Mouse (Mus musculus): ENCODE data around the gene Vwa3a. TPM values are rescaled to one million over a fixed set of nuclear protein-coding genes. Genes with fewer than 3 reads are reported as not detected.
A peak's percentile ranks its signal among the peaks of the same experiment; 100 is the strongest.

The Vwa3a gene
- polyA plus RNA-seq, 1 experiment from 2014 or later, result 0.42 TPM

DNA sequence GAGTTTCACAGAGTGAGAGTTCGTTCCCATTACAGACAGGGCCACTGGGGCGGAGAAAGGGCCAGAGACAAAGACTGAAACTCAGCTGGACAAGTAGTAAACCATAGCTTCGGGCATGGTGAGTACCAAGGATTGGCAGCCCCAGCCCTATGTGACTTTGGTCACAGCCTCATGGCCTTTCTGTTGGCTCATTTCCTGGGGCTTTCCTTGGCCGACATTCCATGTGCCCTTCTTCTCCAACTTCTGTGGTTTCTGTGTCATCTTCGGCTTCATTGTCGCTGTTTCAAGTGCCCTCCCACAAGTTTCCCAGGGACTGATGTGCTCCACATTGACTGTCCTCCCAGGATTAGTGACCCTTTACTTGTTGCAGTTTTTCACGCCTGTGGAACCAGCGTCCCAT is 17.7 kb upstream of the Vwa3a start:
- no peaks in the 10 kb centered on the region for H3K9me3 ChIP-seq
- ATAC-seq (ENCODE audit: low read depth), result no peak

DNA sequence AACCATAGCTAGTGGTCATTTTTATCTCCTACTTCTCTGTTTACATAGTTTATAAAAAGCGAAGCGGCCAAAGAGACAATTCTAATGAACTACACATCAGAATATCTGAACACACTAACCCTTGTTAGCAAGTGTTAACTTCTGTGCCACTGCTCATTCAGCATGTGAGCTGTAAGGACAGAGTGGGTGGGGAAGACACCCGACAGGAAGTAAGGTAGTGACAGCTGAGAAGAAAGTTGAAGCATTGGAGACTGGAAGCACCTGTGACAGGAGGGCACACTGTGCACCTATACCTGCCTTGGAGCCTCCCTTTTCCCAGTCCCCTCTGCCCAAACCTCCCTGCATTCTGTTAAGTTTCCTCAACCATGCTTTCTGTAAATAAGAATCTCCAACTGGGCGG is 17.1 kb upstream of the Vwa3a start:
- 99% methylated on average over 4 of the region's 4 CpGs for WGBS
- no peak for ATAC-seq (ENCODE audit: low read depth)
- Histone ChIP-seq H3K27me3 (no peaks in the 10 kb centered on the region), H3K36me3 (no peaks in the 10 kb centered on the region), H3K9ac (no peak overlapping the region), H3K4me2 (no peak overlapping the region), H3K27ac (replicated peaks) (no peak overlapping the region), H3K9me3 (no peaks in the 10 kb centered on the region), H3K4me1 (replicated peaks) (peaks cover 23% of the 10 kb centered on the region), H3K4me3 (no peak overlapping the region)

More for the DNA sequence above, 17.7 kb upstream of the Vwa3a start:
- Histone ChIP-seq H3K4me2 (no peak overlapping the region), H3K4me1 (replicated peaks) (peaks cover 23% of the 10 kb centered on the region), H3K36me3 (no peaks in the 10 kb centered on the region), H3K27me3 (no peaks in the 10 kb centered on the region), H3K4me3 (no peak overlapping the region), H3K9ac (no peak overlapping the region), H3K27ac (replicated peaks) (no peak overlapping the region)
- WGBS, result 81% methylated on average over 8 of the region's 8 CpGs

DNA sequence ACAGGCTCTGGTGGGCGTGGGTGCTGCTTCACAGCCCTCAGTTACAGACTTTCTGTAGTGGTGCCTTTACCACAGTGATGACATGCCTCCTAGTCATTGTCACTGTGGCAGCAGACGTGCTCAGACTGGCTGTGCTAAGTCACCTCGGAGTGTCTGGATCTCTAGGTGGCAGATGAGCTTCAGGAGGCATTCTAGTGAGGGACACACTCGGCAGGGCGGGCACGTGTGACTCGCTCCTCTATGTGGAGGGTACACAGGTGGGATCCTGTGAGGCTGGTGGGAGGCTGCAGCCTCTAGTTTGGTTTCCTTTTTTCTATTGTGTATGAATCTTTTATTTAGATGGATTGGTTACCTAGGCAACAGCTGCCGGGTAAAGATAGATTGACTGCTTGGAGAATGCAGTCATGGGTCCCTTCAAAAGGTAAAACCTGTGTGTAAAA is 16.3 kb upstream of the Vwa3a start:
- no peak overlapping the region for H3K4me3 ChIP-seq
- no peak overlapping the region for H3K27ac ChIP-seq (replicated peaks)
- H3K4me2 ChIP-seq, result no peak overlapping the region
- H3K36me3 ChIP-seq, result no peaks in the 10 kb centered on the region
- no peaks in the 10 kb centered on the region for H3K27me3 ChIP-seq
- ATAC-seq (ENCODE audit: low read depth), result peak; percentile 11; the same call in 1 of the 2 replicates
- peaks cover 20% of the 10 kb centered on the region for H3K4me1 ChIP-seq (replicated peaks)
- H3K9me3 ChIP-seq, result no peaks in the 10 kb centered on the region
- no peak overlapping the region for H3K9ac ChIP-seq
- 56% methylated on average over 8 of the region's 8 CpGs for WGBS

DNA sequence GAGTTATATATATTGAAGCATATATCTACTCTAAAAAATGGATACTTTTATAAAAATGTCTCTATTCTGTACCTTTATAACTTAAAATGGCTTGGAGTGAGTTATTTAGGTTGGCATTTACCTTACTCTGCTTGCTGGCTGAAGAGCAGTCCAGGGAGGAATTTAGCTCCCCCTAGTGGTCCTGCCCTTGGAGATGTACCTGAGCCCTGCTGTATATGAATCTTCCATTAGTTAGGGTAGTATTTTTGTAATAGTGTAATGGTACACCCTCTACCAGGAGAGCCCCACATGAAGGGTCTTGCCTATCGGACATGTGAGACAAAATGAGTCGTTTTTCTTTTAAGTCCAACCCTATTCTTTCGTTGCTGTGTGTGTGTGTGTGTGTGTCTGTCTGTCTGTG is 11.5 kb upstream of the Vwa3a start:
- 86% methylated on average over 3 of the region's 3 CpGs for WGBS
- H3K9me3 ChIP-seq, result no peaks in the 10 kb centered on the region
- no peak for ATAC-seq (ENCODE audit: low read depth)
- no peak overlapping the region for H3K4me3 ChIP-seq
- peaks cover 20% of the 10 kb centered on the region for H3K36me3 ChIP-seq
- H3K27me3 ChIP-seq, result no peaks in the 10 kb centered on the region
- peaks cover 16% of the 10 kb centered on the region for H3K4me1 ChIP-seq (replicated peaks)
- H3K4me2 ChIP-seq, result no peak overlapping the region
- no peak overlapping the region for H3K27ac ChIP-seq (replicated peaks)
- no peak overlapping the region for H3K9ac ChIP-seq

DNA sequence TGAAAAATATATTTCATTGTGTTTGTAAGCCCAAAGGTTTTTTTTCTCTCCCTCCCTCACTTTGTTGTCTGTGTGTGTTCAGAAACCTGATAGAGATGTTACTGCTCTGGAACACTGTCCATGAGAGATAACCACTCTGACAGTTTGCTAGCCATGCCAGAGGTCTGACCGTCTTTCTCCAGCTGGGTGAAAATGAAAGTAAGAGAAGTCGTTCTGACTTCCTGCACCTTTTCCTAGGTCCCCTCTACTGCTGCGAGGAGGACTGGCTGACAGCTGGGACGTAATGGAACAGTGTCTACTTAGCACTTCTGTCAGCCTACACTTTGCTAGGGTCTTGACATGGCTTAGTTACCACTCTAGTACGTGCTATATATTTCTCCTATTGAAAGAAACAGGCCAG is 9.5 kb upstream of the Vwa3a start:
- Histone ChIP-seq H3K27ac (replicated peaks) (no peak overlapping the region), H3K4me1 (replicated peaks) (peaks cover 3% of the 10 kb centered on the region; the same call in 1 of the 2 replicates), H3K4me2 (no peak overlapping the region), H3K36me3 (peaks cover 25% of the 10 kb centered on the region), H3K27me3 (no peaks in the 10 kb centered on the region), H3K9ac (no peak overlapping the region), H3K9me3 (no peaks in the 10 kb centered on the region), H3K4me3 (no peak overlapping the region)
- 92% methylated on average over 5 of the region's 5 CpGs for WGBS
- ATAC-seq (ENCODE audit: low read depth), result no peak

DNA sequence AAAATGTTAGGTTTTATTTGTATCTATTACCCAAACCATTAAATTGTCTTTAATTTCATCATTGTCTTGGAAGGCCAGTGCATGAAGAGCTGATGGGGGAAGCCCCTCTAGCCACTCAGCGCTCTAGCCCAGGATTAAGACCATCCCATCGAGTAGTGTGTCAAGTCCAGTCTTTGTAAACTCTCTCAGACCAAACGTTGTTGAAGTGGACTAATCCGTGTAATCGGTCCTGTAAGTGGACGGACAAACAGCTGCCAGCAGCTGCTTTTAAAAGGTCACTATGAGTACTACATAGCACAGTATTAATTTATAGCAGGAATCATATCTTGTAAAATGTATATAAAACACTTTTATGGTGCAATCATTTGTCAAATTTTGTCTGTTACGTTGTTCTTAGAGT is 6.2 kb upstream of the Vwa3a start:
- Histone ChIP-seq H3K27me3 (no peaks in the 10 kb centered on the region), H3K4me1 (replicated peaks) (no peaks in the 10 kb centered on the region), H3K9me3 (no peaks in the 10 kb centered on the region), H3K36me3 (peaks cover 28% of the 10 kb centered on the region), H3K4me3 (no peak overlapping the region), H3K9ac (no peak overlapping the region), H3K27ac (replicated peaks) (no peak overlapping the region), H3K4me2 (no peak overlapping the region)
- no peak for ATAC-seq (ENCODE audit: low read depth)
- WGBS, result 88% methylated on average over 7 of the region's 7 CpGs

DNA sequence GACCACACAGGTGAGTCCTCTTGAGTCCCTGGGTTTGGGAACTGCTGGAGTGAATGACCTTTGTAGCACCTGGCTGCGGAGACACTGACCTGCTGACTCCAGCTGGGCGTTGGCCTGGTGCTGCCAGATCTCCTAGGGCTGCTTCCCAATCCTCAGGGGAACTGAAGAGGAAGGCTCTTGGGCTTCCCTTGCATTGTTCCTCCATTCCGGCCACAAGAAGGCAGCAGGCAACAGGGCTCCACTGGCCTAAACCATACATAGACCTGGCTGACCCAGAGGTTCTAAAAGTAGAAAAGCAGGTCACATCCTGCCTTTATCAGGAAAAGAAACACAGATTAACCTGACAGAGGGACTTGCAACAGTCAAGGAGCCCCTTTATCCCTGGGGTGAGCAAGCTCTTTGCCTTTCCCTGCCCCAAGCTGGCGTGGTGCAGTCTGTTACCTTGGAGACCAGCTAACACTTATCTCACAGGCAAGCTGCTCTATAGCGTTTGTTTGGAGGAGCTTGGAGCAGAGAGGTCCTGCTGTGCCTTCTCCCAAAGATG is 512 bp downstream of the Vwa3a start:
- Histone ChIP-seq H3K9ac (no peak overlapping the region), H3K36me3 (peaks cover 4% of the 10 kb centered on the region; the same call in 1 of the 2 replicates), H3K4me2 (no peak overlapping the region), H3K27me3 (no peaks in the 10 kb centered on the region), H3K9me3 (no peaks in the 10 kb centered on the region), H3K27ac (replicated peaks) (no peak overlapping the region), H3K4me1 (replicated peaks) (peaks cover 7% of the 10 kb centered on the region; the same call in 1 of the 2 replicates), H3K4me3 (no peak overlapping the region)
- WGBS, result 17% methylated on average over 5 of the region's 5 CpGs
- no peak for ATAC-seq (ENCODE audit: low read depth)

DNA sequence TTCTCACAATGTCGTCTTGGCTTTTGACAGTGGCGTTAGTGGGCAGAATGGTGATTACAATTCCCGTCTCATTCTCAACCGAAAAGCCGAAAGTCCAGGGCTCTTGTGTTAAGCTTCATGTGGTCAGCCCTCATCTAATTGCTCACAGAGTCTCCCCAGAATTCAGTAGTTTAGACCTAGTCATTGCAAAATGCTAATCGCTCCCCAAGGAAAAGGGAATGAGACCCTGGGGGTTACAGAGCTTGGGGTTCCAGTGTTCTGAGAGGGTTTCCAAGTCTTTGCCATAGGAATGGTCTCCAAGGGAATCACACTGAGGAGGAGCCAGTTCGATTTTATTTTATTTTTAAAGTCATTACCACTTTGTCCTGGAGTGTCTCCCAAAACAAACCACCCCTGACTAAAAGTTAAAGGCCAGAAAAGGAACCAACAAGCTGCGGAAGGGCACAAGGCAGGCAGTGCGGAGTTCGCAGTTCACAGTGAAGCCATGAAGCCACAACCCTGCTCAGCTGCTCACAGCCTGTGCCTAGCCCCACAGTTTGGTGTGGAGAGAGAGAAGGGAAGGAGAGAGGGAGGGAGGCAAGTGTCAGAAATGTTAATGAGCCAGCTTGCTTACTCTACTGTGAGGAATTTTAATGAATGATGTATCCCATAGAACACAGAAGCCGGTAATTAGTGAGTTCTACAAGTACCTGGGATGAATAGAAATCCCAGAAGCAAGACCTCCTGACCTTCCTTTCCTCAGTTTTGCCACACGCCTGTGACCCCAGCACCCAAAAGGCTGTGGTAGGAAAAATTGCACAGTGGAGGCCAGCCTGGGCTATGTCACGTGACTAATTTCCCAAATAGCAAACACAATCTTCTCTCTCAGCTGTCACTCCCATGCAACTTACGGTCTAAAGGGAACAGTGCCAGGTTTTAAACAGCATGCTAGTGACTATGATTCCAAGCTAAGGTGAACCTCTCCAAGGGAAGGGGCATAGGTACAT is 4.5 kb downstream of the Vwa3a start:
- Histone ChIP-seq H3K36me3 (no peaks in the 10 kb centered on the region), H3K9ac (no peak overlapping the region), H3K27ac (replicated peaks) (no peak overlapping the region), H3K4me1 (replicated peaks) (peaks cover 7% of the 10 kb centered on the region; the same call in 1 of the 2 replicates), H3K4me3 (no peak overlapping the region), H3K4me2 (no peak overlapping the region), H3K9me3 (no peaks in the 10 kb centered on the region), H3K27me3 (no peaks in the 10 kb centered on the region)
- WGBS, result 77% methylated on average over 14 of the region's 14 CpGs
- no peak for ATAC-seq (ENCODE audit: low read depth)

DNA sequence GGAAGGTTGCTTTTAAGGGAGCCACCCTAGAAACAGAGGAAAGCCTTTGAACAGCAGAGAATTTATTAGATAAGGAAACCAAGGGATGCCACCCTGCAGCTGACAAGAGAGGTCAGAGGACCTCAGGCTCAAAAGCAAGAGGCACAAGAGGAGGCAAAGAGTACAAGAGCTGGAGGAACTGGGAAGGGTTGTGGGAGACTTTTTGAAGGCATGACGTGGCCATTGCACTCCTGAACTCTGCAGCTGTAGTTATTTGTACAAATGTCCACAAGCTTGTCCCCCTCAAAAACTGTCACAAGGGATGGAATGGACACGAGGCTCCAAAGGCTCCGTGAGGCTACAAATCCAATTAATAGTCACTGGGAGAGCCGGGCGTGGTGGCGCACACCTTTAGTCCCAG is 5.5 kb downstream of the Vwa3a start:
- H3K4me3 ChIP-seq, result no peak overlapping the region
- no peak overlapping the region for H3K27ac ChIP-seq (replicated peaks)
- no peak for ATAC-seq (ENCODE audit: low read depth)
- H3K27me3 ChIP-seq, result no peaks in the 10 kb centered on the region
- no peaks in the 10 kb centered on the region for H3K9me3 ChIP-seq
- WGBS, result 86% methylated on average over 6 of the region's 6 CpGs
- H3K4me2 ChIP-seq, result no peak overlapping the region
- H3K9ac ChIP-seq, result no peak overlapping the region
- H3K4me1 ChIP-seq (replicated peaks), result peaks cover 5% of the 10 kb centered on the region; the same call in 1 of the 2 replicates
- H3K36me3 ChIP-seq, result no peaks in the 10 kb centered on the region

DNA sequence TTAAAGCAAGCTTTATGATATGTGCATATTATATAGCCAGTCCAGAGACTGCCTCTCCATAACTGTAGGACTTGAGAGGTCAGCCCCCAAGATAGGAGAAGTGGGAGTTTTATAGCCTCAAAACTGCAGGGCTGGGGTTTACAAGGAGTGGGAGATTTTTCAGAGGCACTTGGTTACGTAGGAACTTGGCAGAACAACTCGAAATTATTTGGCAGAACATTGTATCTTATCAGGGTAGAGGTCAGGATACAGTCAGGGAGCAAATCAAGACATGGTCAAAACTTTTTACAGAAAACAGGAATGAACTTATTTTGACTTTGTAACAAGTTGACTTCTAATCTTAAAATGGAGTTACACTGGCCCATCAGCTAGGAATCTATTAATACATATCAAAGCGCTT is 6.9 kb downstream of the Vwa3a start:
- no peak overlapping the region for H3K4me3 ChIP-seq
- no peak overlapping the region for H3K27ac ChIP-seq (replicated peaks)
- no peak for ATAC-seq (ENCODE audit: low read depth)
- no peaks in the 10 kb centered on the region for H3K9me3 ChIP-seq
- no peak overlapping the region for H3K4me2 ChIP-seq
- no peak overlapping the region for H3K9ac ChIP-seq
- WGBS, result 85% methylated on average over 3 of the region's 3 CpGs
- no peaks in the 10 kb centered on the region for H3K36me3 ChIP-seq
- H3K27me3 ChIP-seq, result no peaks in the 10 kb centered on the region
- H3K4me1 ChIP-seq (replicated peaks), result no peaks in the 10 kb centered on the region

DNA sequence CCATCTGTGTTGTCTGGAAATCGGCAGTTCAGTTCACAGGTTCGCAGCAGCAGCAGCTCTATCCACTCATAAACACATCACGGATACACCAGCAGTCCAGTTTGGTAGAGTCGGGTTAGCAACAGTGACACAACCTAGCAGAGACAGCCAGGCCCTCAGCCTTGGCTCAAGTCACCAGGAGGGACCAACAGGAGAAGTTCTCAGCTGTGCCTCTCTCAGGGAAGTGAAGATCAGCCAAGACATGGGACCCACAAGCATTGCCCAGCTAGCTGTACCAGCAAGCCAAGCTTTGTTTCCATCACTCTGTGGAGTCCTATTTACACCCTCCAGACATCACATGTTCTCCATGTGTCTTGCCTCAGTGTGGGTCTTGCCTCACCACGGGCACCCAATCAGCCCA is 7.7 kb downstream of the Vwa3a start:
- H3K4me3 ChIP-seq, result no peak overlapping the region
- no peaks in the 10 kb centered on the region for H3K36me3 ChIP-seq
- H3K9me3 ChIP-seq, result no peaks in the 10 kb centered on the region
- no peak overlapping the region for H3K4me2 ChIP-seq
- ATAC-seq (ENCODE audit: low read depth), result no peak
- H3K4me1 ChIP-seq (replicated peaks), result no peaks in the 10 kb centered on the region
- WGBS, result 91% methylated on average over 5 of the region's 5 CpGs
- H3K9ac ChIP-seq, result no peak overlapping the region
- H3K27me3 ChIP-seq, result no peaks in the 10 kb centered on the region
- H3K27ac ChIP-seq (replicated peaks), result no peak overlapping the region

DNA sequence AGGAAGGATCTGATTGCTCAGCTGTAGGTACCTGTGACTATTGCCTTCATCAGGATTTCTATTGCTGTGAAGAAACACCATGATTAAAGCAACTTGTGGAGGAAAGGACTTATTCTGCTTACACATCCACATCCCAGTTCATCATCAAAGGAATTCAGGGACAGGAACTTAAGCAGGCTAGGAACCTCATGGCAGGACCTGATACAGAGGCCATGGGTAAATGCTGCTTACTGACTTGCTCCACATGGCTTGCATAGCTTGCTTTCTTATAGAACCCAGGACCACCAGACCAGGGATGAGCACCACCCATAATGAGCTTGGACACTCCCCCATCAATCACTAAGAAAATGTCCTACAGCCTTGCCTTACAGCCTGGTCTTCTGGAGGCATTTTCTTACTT is 9.4 kb downstream of the Vwa3a start:
- no peaks in the 10 kb centered on the region for H3K9me3 ChIP-seq
- no peaks in the 10 kb centered on the region for H3K4me1 ChIP-seq (replicated peaks)
- no peak overlapping the region for H3K4me3 ChIP-seq
- no peak overlapping the region for H3K27ac ChIP-seq (replicated peaks)
- H3K9ac ChIP-seq, result no peak overlapping the region
- no peaks in the 10 kb centered on the region for H3K27me3 ChIP-seq
- H3K36me3 ChIP-seq, result no peaks in the 10 kb centered on the region
- no peak for ATAC-seq (ENCODE audit: low read depth)
- no peak overlapping the region for H3K4me2 ChIP-seq

Data from neural tube, embryonic 13.5 days (tissue).